Mouse (Mus musculus) E14TG2a.4 (cell line): Measurements from ENCODE around the gene Pef1.

Experiments used
- CTCF ChIP-seq: conservative IDR thresholded peaks from 2 replicates; pipeline ENCODE4 v1.5.1; 2014; ENCODE audit warnings: low read length
- NANOG ChIP-seq: IDR thresholded peaks from 2 replicates; pipeline ENCODE4 v1.6.1; 2014; ENCODE audit warnings: borderline replicate concordance, low read length, mixed read lengths
- POU5F1 ChIP-seq: IDR thresholded peaks from 2 replicates; pipeline ENCODE4 v1.6.1; 2014; ENCODE audit warnings: low read length, borderline replicate concordance

DNA sequence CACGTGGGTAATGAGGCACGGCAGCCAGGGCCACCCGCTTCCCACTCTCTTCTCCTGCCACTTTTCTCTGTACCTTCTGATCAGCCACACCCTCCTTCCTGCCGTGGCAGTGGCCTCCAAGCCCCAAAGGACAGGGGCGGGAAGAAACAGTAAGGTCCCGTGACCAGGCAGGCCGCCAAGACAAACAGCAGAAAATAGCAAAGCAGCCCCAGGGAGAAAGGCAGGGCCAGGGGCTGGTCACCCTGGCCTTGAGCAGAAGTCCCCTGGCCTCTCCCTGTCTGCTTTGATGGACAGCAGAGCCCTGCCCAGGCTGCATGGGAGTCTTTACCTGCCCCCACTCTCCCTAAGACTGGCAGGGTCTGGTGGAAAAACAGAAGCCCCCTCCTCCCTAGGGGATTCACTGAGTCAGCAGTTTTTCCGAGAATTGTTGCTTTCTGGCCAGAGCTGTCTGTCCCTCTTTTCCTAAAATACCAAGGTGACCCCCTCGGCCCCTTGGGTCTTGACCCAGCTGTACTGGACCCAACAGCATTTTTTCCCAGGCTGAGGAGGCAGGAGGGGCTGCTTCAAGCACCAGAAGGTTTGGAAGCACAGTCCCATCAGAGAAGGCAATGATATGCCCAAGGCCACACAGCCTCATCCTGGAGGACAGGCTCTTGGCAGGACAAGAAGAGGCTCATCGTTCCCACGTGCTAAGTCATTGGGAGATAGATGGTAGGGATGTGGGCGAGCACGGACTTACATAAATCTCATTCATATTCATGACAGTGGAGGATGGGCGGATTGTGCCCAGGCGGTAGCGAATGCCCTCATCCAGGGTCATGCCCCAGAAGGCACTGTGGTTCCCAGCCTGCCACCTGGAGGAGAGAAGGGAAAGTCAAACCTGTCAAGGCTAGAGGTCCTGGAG is 66.2 kb downstream of the Pef1 start:
- TF ChIP-seq CTCF, result no peak
- TF ChIP-seq POU5F1, result no peak
- no peak for TF ChIP-seq NANOG
